8 mouse cellular contexts compared by ENCODE assay signal in the genomic region with DNA sequence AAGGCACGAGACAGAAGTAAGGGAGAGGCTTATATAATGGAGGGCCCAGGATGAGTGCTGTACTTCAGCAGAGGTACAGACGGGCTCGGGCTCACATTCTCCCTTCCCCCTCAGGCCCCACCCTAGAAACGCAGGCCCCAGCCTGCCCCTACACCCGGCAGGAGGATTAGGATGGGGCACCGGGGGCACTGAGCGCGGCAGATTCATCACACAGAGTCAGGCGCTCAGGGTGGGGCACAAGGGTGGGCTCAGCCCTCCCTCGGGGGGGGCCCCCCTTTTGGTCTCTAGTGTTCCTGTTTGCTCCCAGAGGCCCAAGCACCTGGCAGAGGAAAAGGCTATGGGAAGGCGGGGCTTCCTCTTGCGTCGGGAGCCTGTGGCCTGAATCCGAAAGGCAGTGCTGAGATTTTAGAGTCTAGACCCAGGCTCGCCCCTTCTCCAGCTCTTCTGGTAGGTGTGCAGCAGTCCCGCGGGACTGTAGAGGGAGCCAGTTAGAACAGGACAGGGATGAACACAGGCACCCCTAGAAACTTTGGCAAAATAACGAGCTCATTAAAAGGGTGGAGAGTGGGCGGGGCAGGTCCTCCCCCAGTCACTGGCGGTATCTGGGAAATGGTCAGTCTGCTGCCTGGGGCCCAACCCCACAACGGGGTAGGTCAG. TPM values are rescaled to one million over a fixed set of nuclear protein-coding genes. Genes with fewer than 3 reads are reported as not detected.
A peak's percentile ranks its signal among the peaks of the same experiment; 100 is the strongest.
DNase-seq lines count a peak whose midpoint lies in the region; ATAC-seq and TF ChIP-seq lines count a peak whose summit lies in the region.

No protein-coding gene starts in this region.

- peaks cover 13% of the 10 kb centered on the region for H3K27me3 ChIP-seq in heart, embryonic 10.5 days (ENCODE audit: insufficient read depth, poor library complexity, severe bottlenecking)
- no peaks in the 10 kb centered on the region; the same call in 1 of the 2 replicates for H3K27me3 ChIP-seq in hindbrain, embryonic 14.5 days (ENCODE audit: control insufficient read depth, insufficient read depth, low read length)

- H3K27ac ChIP-seq in heart, embryonic 10.5 days: peak overlapping the region; percentile 82
- H3K27ac ChIP-seq in hindbrain, embryonic 14.5 days: no peak overlapping the region

- peak overlapping the region; percentile 47 for H3K4me3 ChIP-seq in heart, embryonic 10.5 days
- no peak overlapping the region for H3K4me3 ChIP-seq in hindbrain, embryonic 14.5 days (replicated peaks; ENCODE audit: low read length)
- H3K4me3 ChIP-seq in lung, adult 2 months (replicated peaks; ENCODE audit: extremely low read depth, low read depth, low read length): peak overlapping the region; percentile 10

- 27% methylated on average over 21 of the region's 21 CpGs for WGBS in heart, embryonic 10.5 days
- 35% methylated on average over 20 of the region's 21 CpGs for WGBS in hindbrain, embryonic 14.5 days
- WGBS in lung, adult 2 months: 19% methylated on average over 21 of the region's 21 CpGs

- H3K9ac ChIP-seq in hindbrain, embryonic 14.5 days: no peak overlapping the region

- peaks cover 37% of the 10 kb centered on the region for H3K4me1 ChIP-seq in heart, embryonic 10.5 days
- no peaks in the 10 kb centered on the region for H3K4me1 ChIP-seq in hindbrain, embryonic 14.5 days (replicated peaks; ENCODE audit: control insufficient read depth, insufficient read depth, low read length)
- peaks cover 24% of the 10 kb centered on the region for H3K4me1 ChIP-seq in lung, adult 2 months (ENCODE audit: control insufficient read depth, insufficient read depth, low read length)

- peaks cover 6% of the 10 kb centered on the region; the same call in 1 of the 2 replicates for H3K36me3 ChIP-seq in heart, embryonic 10.5 days
- H3K36me3 ChIP-seq in hindbrain, embryonic 14.5 days (replicated peaks; ENCODE audit: control insufficient read depth, insufficient read depth): no peaks in the 10 kb centered on the region

- peak overlapping the region; percentile 17 for H3K4me2 ChIP-seq in hindbrain, embryonic 14.5 days (replicated peaks)

- H3K9me3 ChIP-seq in heart, embryonic 10.5 days: no peaks in the 10 kb centered on the region
- no peaks in the 10 kb centered on the region for H3K9me3 ChIP-seq in hindbrain, embryonic 14.5 days (ENCODE audit: control insufficient read depth, low read length)

- intact Hi-C loops in heart, postnatal 25 days (cut with DNase I): no loop called here

- no peak for TF ChIP-seq CTCF in lung, adult 2 months (IDR thresholded peaks at IDR 0.05; ENCODE audit: insufficient read depth, low read length)

- no peak for ATAC-seq in hindbrain, embryonic 14.5 days (ENCODE audit: low FRiP score)
- no peak for ATAC-seq in erythroid progenitor cell, adult 5-6 weeks (replicated peaks; ENCODE audit: low FRiP score, poor library complexity, severe bottlenecking)

- DNase-seq in heart, embryonic 10.5 days (ENCODE audit: low spot score): no peak
- no peak for DNase-seq in heart, postnatal 25 days (ENCODE audit: low spot score)
- DNase-seq in R1 (ENCODE audit: low read depth, low spot score): peak; percentile 90
- DNase-seq in hindbrain, embryonic 14.5 days (ENCODE audit: low spot score): no peak
- peak; percentile 63 for DNase-seq in lung, adult 2 months
- DNase-seq in ovary, postnatal 14 days (ENCODE audit: low spot score): no peak
- DNase-seq in right cerebral cortex, postnatal 25 days: no peak

- TF ChIP-seq POLR2A in lung, adult 2 months (IDR thresholded peaks at IDR 0.05; ENCODE audit: borderline replicate concordance, extremely low read depth, low read depth, low read length): no peak

RNA-seq across cellular contexts. Expression of gene Itgb7, which starts 3.8 kb away (rescaled TPM):
- 0.22 and 1.5 TPM in 2 replicates for polyA plus RNA-seq in heart, embryonic 10.5 days (2016; fragmentation: Nextera tagmentation; extraction: Ambion mirVana)
- total RNA-seq in heart, postnatal 25 days (2021): 1 to 10 TPM; 1.3 TPM
- polyA plus RNA-seq in hindbrain, embryonic 14.5 days (2014; fragmentation: Nextera tagmentation; extraction: Ambion mirVana): 0.22 and 1.1 TPM in 2 replicates
- 22.0 and 32.4 TPM in 2 replicates for polyA plus RNA-seq in lung, adult 2 months (2012; rRNA removed)
- 26.0 and 32.1 TPM in 2 replicates for total RNA-seq in erythroid progenitor cell, adult 5-6 weeks (2015; ENCODE audit: low replicate concordance)
- total RNA-seq in erythroid progenitor cell, adult 5-6 weeks (2017; ENCODE audit: low replicate concordance): 21.8 and 32.8 TPM in 2 replicates

RNA-seq across cellular contexts. Expression of gene Rarg, which starts 21.8 kb away (rescaled TPM):
- polyA plus RNA-seq in heart, embryonic 10.5 days (2016; fragmentation: Nextera tagmentation; extraction: Ambion mirVana): 11.3 and 17.3 TPM in 2 replicates
- 10 to 100 TPM; 17.0 to 20.8 TPM for total RNA-seq in heart, postnatal 25 days (2021)
- 6.2 and 6.7 TPM in 2 replicates for polyA plus RNA-seq in hindbrain, embryonic 14.5 days (2014; fragmentation: Nextera tagmentation; extraction: Ambion mirVana)
- polyA plus RNA-seq in lung, adult 2 months (2012; rRNA removed): 75.1 and 93.9 TPM in 2 replicates
- 4.6 and 9.4 TPM in 2 replicates for total RNA-seq in erythroid progenitor cell, adult 5-6 weeks (2015; ENCODE audit: low replicate concordance)
- 2.6 and 3.6 TPM in 2 replicates for total RNA-seq in erythroid progenitor cell, adult 5-6 weeks (2017; ENCODE audit: low replicate concordance)

RNA-seq across cellular contexts. Expression of gene Csad, which starts 31.0 kb away (rescaled TPM):
- 36.1 and 41.0 TPM in 2 replicates for polyA plus RNA-seq in heart, embryonic 10.5 days (2016; fragmentation: Nextera tagmentation; extraction: Ambion mirVana)
- total RNA-seq in heart, postnatal 25 days (2021): 10 to 100 TPM; 15.7 to 16.3 TPM
- polyA plus RNA-seq in hindbrain, embryonic 14.5 days (2014; fragmentation: Nextera tagmentation; extraction: Ambion mirVana): 27.5 and 33.3 TPM in 2 replicates
- 92.8 and 106 TPM in 2 replicates for polyA plus RNA-seq in lung, adult 2 months (2012; rRNA removed)
- 8.3 and 23.9 TPM in 2 replicates for total RNA-seq in erythroid progenitor cell, adult 5-6 weeks (2015; ENCODE audit: low replicate concordance)
- 6.3 and 27.2 TPM in 2 replicates for total RNA-seq in erythroid progenitor cell, adult 5-6 weeks (2017; ENCODE audit: low replicate concordance)

RNA-seq across cellular contexts. Expression of gene Zfp740, which starts 32.5 kb away (rescaled TPM):
- polyA plus RNA-seq in heart, embryonic 10.5 days (2016; fragmentation: Nextera tagmentation; extraction: Ambion mirVana): 35.7 and 50.1 TPM in 2 replicates
- 10 to 100 TPM; 34.0 to 35.2 TPM for total RNA-seq in heart, postnatal 25 days (2021)
- polyA plus RNA-seq in hindbrain, embryonic 14.5 days (2014; fragmentation: Nextera tagmentation; extraction: Ambion mirVana): 45.4 and 47.1 TPM in 2 replicates
- 25.8 and 46.6 TPM in 2 replicates for polyA plus RNA-seq in lung, adult 2 months (2012; rRNA removed)
- total RNA-seq in erythroid progenitor cell, adult 5-6 weeks (2015; ENCODE audit: low replicate concordance): 25.2 and 33.5 TPM in 2 replicates
- total RNA-seq in erythroid progenitor cell, adult 5-6 weeks (2017; ENCODE audit: low replicate concordance): 30.5 and 52.6 TPM in 2 replicates

RNA-seq across cellular contexts. Expression of gene Gm9918, which starts 34.9 kb away (rescaled TPM):
- polyA plus RNA-seq in heart, embryonic 10.5 days (2016; fragmentation: Nextera tagmentation; extraction: Ambion mirVana): 0.23 TPM in 1 of 2 replicates, not detected in the other
- total RNA-seq in heart, postnatal 25 days (2021): not detected
- not detected in 2 replicates for polyA plus RNA-seq in hindbrain, embryonic 14.5 days (2014; fragmentation: Nextera tagmentation; extraction: Ambion mirVana)
- 0.31 and 0.60 TPM in 2 replicates for polyA plus RNA-seq in lung, adult 2 months (2012; rRNA removed)
- not detected in 2 replicates for total RNA-seq in erythroid progenitor cell, adult 5-6 weeks (2015; ENCODE audit: low replicate concordance)
- not detected in 2 replicates for total RNA-seq in erythroid progenitor cell, adult 5-6 weeks (2017; ENCODE audit: low replicate concordance)

Comparison
In these comparisons a context has a peak if more than half of its experiments do, and no peak if none do; other contexts are left out.
1. DNase-seq: peak in R1 (single experiment) and lung, adult 2 months (single experiment); none in heart, embryonic 10.5 days (single experiment), heart, postnatal 25 days (single experiment), hindbrain, embryonic 14.5 days (single experiment), ovary, postnatal 14 days (single experiment) and right cerebral cortex, postnatal 25 days (single experiment).